Mouse (Mus musculus) embryonic fibroblast, embryonic 13.5 days (primary cell): ENCODE results near the gene Hcar1. TPM values are rescaled to one million over a fixed set of nuclear protein-coding genes. Genes with fewer than 3 reads are reported as not detected.

Experiments
- H3K27ac ChIP-seq: 2 replicates; pipeline ENCODE4 v1.5.1; 2012; ENCODE audit warnings: low read length, control low read depth, inconsistent platforms; ENCODE audit not compliant: insufficient read depth
- H3K4me1 ChIP-seq: 2 replicates; pipeline ENCODE4 v1.6.1; 2011; ENCODE audit warnings: low read length; ENCODE audit not compliant: control insufficient read depth, insufficient read depth
- H3K4me3 ChIP-seq: 2 replicates; pipeline ENCODE4 v1.5.1; 2011; ENCODE audit warnings: mild to moderate bottlenecking, control low read depth, low read length; ENCODE audit not compliant: insufficient read depth
- CTCF ChIP-seq: IDR thresholded peaks from 2 replicates; pipeline ENCODE4 v1.5.1; 2011; ENCODE audit warnings: mild to moderate bottlenecking, control low read depth, low read length, moderate library complexity, borderline replicate concordance; ENCODE audit not compliant: insufficient read depth
- POLR2A ChIP-seq: IDR thresholded peaks from 2 replicates; pipeline ENCODE4 v1.6.1; 2011; ENCODE audit warnings: low read depth, mild to moderate bottlenecking, control low read depth, low read length, moderate library complexity
- polyA plus RNA-seq: library from polyadenylated mRNA; stranded (reverse); fragments of >200 nt; gene quantifications from 2 replicates; pipeline ENCODE4 v1.2.4, GENCODE M21; 2011; ENCODE audit warnings: low read depth; ENCODE audit not compliant: missing spikeins, insufficient read length

Gene Hcar1
- polyA plus RNA-seq, 1 experiment = 0.16 TPM

- H3K4me3 ChIP-seq = no peak overlapping the region
- H3K27ac ChIP-seq = no peak overlapping the region
- no peak for TF ChIP-seq POLR2A
- no peak for TF ChIP-seq CTCF
- no peaks in the 10 kb centered on the region for H3K4me1 ChIP-seq
These were observed 13.7 kb upstream of the Hcar1 start for GRCm38 (mm10) chr5:123893520-123893919.

- H3K4me3 ChIP-seq = no peak overlapping the region
- TF ChIP-seq CTCF (no peak), POLR2A (no peak)
- H3K27ac ChIP-seq = no peak overlapping the region
- H3K4me1 ChIP-seq = no peaks in the 10 kb centered on the region
These were observed 11.8 kb upstream of the Hcar1 start for GRCm38 (mm10) chr5:123891669-123892068.

GRCm38 (mm10) chr5:123890987-123891386 lies 11.2 kb upstream of the Hcar1 start:
- H3K27ac ChIP-seq = no peak overlapping the region
- no peak for TF ChIP-seq POLR2A
- no peak for TF ChIP-seq CTCF
- H3K4me3 ChIP-seq = no peak overlapping the region
- H3K4me1 ChIP-seq = no peaks in the 10 kb centered on the region

- Histone ChIP-seq H3K4me3 (no peak overlapping the region), H3K27ac (no peak overlapping the region), H3K4me1 (no peaks in the 10 kb centered on the region)
- no peak for TF ChIP-seq POLR2A
- TF ChIP-seq CTCF = no peak
These were observed 10.5 kb upstream of the Hcar1 start for GRCm38 (mm10) chr5:123890312-123890711.

GRCm38 (mm10) chr5:123886365-123886764 lies 6.5 kb upstream of the Hcar1 start:
- TF ChIP-seq CTCF (no peak), POLR2A (no peak)
- H3K4me1 ChIP-seq = no peaks in the 10 kb centered on the region
- no peak overlapping the region for H3K27ac ChIP-seq
- no peak overlapping the region for H3K4me3 ChIP-seq

GRCm38 (mm10) chr5:123884332-123884731 lies 4.5 kb upstream of the Hcar1 start:
- H3K27ac ChIP-seq = no peak overlapping the region
- no peak overlapping the region for H3K4me3 ChIP-seq
- no peaks in the 10 kb centered on the region; the same call in 1 of the 2 replicates for H3K4me1 ChIP-seq
- no peak for TF ChIP-seq POLR2A
- TF ChIP-seq CTCF = no peak

GRCm38 (mm10) chr5:123883891-123884290 lies 4.1 kb upstream of the Hcar1 start:
- TF ChIP-seq CTCF = no peak
- TF ChIP-seq POLR2A = no peak

GRCm38 (mm10) chr5:123880778-123881177 lies 958 bp upstream of the Hcar1 start:
- H3K4me3 ChIP-seq = no peak overlapping the region
- H3K27ac ChIP-seq = no peak overlapping the region
- H3K4me1 ChIP-seq = no peaks in the 10 kb centered on the region; the same call in 1 of the 2 replicates
- TF ChIP-seq POLR2A = no peak
- TF ChIP-seq CTCF = no peak

More at GRCm38 (mm10) chr5:123883891-123884290, 4.1 kb upstream of the Hcar1 start:
- Histone ChIP-seq H3K4me3 (no peak overlapping the region), H3K27ac (no peak overlapping the region), H3K4me1 (no peaks in the 10 kb centered on the region; the same call in 1 of the 2 replicates)

GRCm38 (mm10) chr5:123878056-123878455 lies 1.8 kb downstream of the Hcar1 start:
- no peak overlapping the region for H3K4me3 ChIP-seq
- no peaks in the 10 kb centered on the region; the same call in 1 of the 2 replicates for H3K4me1 ChIP-seq
- TF ChIP-seq POLR2A (no peak), CTCF (no peak)
- no peak overlapping the region for H3K27ac ChIP-seq

GRCm38 (mm10) chr5:123874177-123874576 lies 5.6 kb downstream of the Hcar1 start:
- no peak for TF ChIP-seq POLR2A
- TF ChIP-seq CTCF = no peak
- no peak overlapping the region for H3K27ac ChIP-seq
- H3K4me3 ChIP-seq = no peak overlapping the region
- no peaks in the 10 kb centered on the region for H3K4me1 ChIP-seq

GRCm38 (mm10) chr5:123869615-123870014 lies 10.2 kb downstream of the Hcar1 start:
- TF ChIP-seq POLR2A (no peak), CTCF (no peak)
- no peak overlapping the region for H3K4me3 ChIP-seq
- no peaks in the 10 kb centered on the region for H3K4me1 ChIP-seq
- no peak overlapping the region for H3K27ac ChIP-seq
